ENCODE assay signal across 9 mouse cellular contexts in genomic region chr16:10489904-10490457, GRCm38 (mm10). TPM values are rescaled to one million over a fixed set of nuclear protein-coding genes. Genes with fewer than 3 reads are reported as not detected.
DNase-seq lines count a peak whose midpoint lies in the region; ATAC-seq and TF ChIP-seq lines count a peak whose summit lies in the region.
"Had no signal": no experiment of that assay in that cellular context is flagged by ENCODE, and none has a peak within 500 bp of the region (broad histone marks: within the 10 kb centered on the region; RNA-seq: fewer than 3 reads in every experiment).

No protein-coding gene starts in this region.

- DNase-seq in kidney, postnatal 0 days (ENCODE audit: low spot score): no peak
- DNase-seq in kidney, adult 9 months: no peak
- no peak for DNase-seq in intestine, embryonic 14.5 days (ENCODE audit: low spot score)
- no peak for DNase-seq in midbrain, postnatal 0 days (ENCODE audit: low spot score)
- DNase-seq in adrenal gland, adult 8-10 months: no peak
- no peak for DNase-seq in right cerebral cortex, postnatal 4 days
- DNase-seq in cerebellum, adult 18-20 months: no peak
- DNase-seq: cerebellum, adult 9-11 months had no signal

- H3K4me3 ChIP-seq in kidney, postnatal 0 days (replicated peaks; ENCODE audit: low read depth, low read length): peak overlapping the region; percentile 16; the same call in 1 of the 2 replicates
- H3K4me3 ChIP-seq in embryonic facial prominence, embryonic 13.5 days: peak overlapping the region; percentile 26
- no peak overlapping the region for H3K4me3 ChIP-seq in intestine, embryonic 14.5 days (ENCODE audit: low read depth, low read length)
- no peak overlapping the region for H3K4me3 ChIP-seq in midbrain, postnatal 0 days (ENCODE audit: low read depth, low read length)

- no peaks in the 10 kb centered on the region for H3K27me3 ChIP-seq in kidney, postnatal 0 days (ENCODE audit: insufficient read depth, low read length)
- H3K27me3 ChIP-seq in embryonic facial prominence, embryonic 13.5 days: peaks cover 29% of the 10 kb centered on the region
- 0 out of 2 replicates have a peak, but pooled peaks cover 17% of the 10 kb centered on the region for H3K27me3 ChIP-seq in intestine, embryonic 14.5 days (replicated peaks; ENCODE audit: control insufficient read depth, insufficient read depth, low read length)
- 0 out of 2 replicates have a peak, but pooled peaks cover 5% of the 10 kb centered on the region for H3K27me3 ChIP-seq in midbrain, postnatal 0 days (ENCODE audit: insufficient read depth, low read length)

- no peaks in the 10 kb centered on the region for H3K9me3 ChIP-seq in kidney, postnatal 0 days (replicated peaks; ENCODE audit: low read length)
- no peaks in the 10 kb centered on the region for H3K9me3 ChIP-seq in embryonic facial prominence, embryonic 13.5 days
- no peaks in the 10 kb centered on the region for H3K9me3 ChIP-seq in intestine, embryonic 14.5 days (ENCODE audit: control insufficient read depth, low read length)
- no peaks in the 10 kb centered on the region for H3K9me3 ChIP-seq in midbrain, postnatal 0 days (ENCODE audit: low read length)

- 12% methylated on average over 14 of the region's 14 CpGs for WGBS in kidney, postnatal 0 days
- 18% methylated on average over 14 of the region's 14 CpGs for WGBS in embryonic facial prominence, embryonic 13.5 days
- WGBS in intestine, embryonic 14.5 days: 12% methylated on average over 13 of the region's 14 CpGs
- 23% methylated on average over 14 of the region's 14 CpGs for WGBS in midbrain, postnatal 0 days

- H3K27ac ChIP-seq in kidney, postnatal 0 days: peak overlapping the region; percentile 71
- no peak overlapping the region for H3K27ac ChIP-seq in embryonic facial prominence, embryonic 13.5 days
- H3K27ac ChIP-seq in intestine, embryonic 14.5 days (ENCODE audit: low read depth): no peak overlapping the region
- no peak overlapping the region for H3K27ac ChIP-seq in midbrain, postnatal 0 days (ENCODE audit: low read depth, low read length)

- peak; percentile 86 for ATAC-seq in kidney, postnatal 0 days (replicated peaks; ENCODE audit: low FRiP score, low read depth)
- no peak for ATAC-seq in embryonic facial prominence, embryonic 13.5 days (ENCODE audit: insufficient number of reproducible peaks, insufficient read depth, low FRiP score, low TSS enrichment, low read depth)
- ATAC-seq in intestine, embryonic 14.5 days (replicated peaks; ENCODE audit: low FRiP score, low TSS enrichment, low read depth): no peak
- ATAC-seq in midbrain, postnatal 0 days (ENCODE audit: low FRiP score): no peak

- no peaks in the 10 kb centered on the region for H3K4me1 ChIP-seq in kidney, postnatal 0 days (replicated peaks; ENCODE audit: insufficient read depth, low read length)
- peaks cover 9% of the 10 kb centered on the region; the same call in 1 of the 2 replicates for H3K4me1 ChIP-seq in embryonic facial prominence, embryonic 13.5 days
- no peaks in the 10 kb centered on the region for H3K4me1 ChIP-seq in intestine, embryonic 14.5 days (replicated peaks; ENCODE audit: control insufficient read depth, insufficient read depth, low read length)
- no peaks in the 10 kb centered on the region for H3K4me1 ChIP-seq in midbrain, postnatal 0 days (ENCODE audit: insufficient read depth, low read length)

- TF ChIP-seq CTCF in kidney, postnatal 0 days (IDR thresholded peaks at IDR 0.05; ENCODE audit: low read depth): no peak
- no peak for TF ChIP-seq CTCF in midbrain, postnatal 0 days (IDR thresholded peaks at IDR 0.05)

- peak overlapping the region; percentile 48 for H3K4me2 ChIP-seq in kidney, postnatal 0 days (ENCODE audit: low read length)
- H3K4me2 ChIP-seq in embryonic facial prominence, embryonic 13.5 days: peak overlapping the region; percentile 52
- peak overlapping the region; percentile 35 for H3K4me2 ChIP-seq in intestine, embryonic 14.5 days (ENCODE audit: low read length)
- H3K4me2 ChIP-seq in midbrain, postnatal 0 days (ENCODE audit: low read depth, low read length, poor library complexity, severe bottlenecking): peak overlapping the region; percentile 33

- no peaks in the 10 kb centered on the region for H3K36me3 ChIP-seq in kidney, postnatal 0 days (ENCODE audit: insufficient read depth, low read length)
- H3K36me3 ChIP-seq in embryonic facial prominence, embryonic 13.5 days: no peaks in the 10 kb centered on the region
- no peaks in the 10 kb centered on the region for H3K36me3 ChIP-seq in intestine, embryonic 14.5 days (ENCODE audit: control insufficient read depth, insufficient read depth, low read length)
- no peaks in the 10 kb centered on the region for H3K36me3 ChIP-seq in midbrain, postnatal 0 days (ENCODE audit: insufficient read depth, low read length)

- H3K9ac ChIP-seq in kidney, postnatal 0 days (ENCODE audit: low read depth, low read length): peak overlapping the region; percentile 27; the same call in 1 of the 2 replicates
- H3K9ac ChIP-seq in embryonic facial prominence, embryonic 13.5 days: peak overlapping the region; percentile 52; the same call in 1 of the 2 replicates
- no peak overlapping the region for H3K9ac ChIP-seq in intestine, embryonic 14.5 days (ENCODE audit: low read length)
- H3K9ac ChIP-seq in midbrain, postnatal 0 days (replicated peaks; ENCODE audit: low read length, poor library complexity, severe bottlenecking): no peak overlapping the region

RNA-seq across cellular contexts. Expression of gene Ciita, which starts 10.1 kb away (rescaled TPM):
- 0.93 and 0.95 TPM in 2 replicates for polyA plus RNA-seq in kidney, postnatal 0 days (2015; fragmentation: Nextera tagmentation; extraction: Ambion mirVana)
- polyA plus RNA-seq in embryonic facial prominence, embryonic 13.5 days (2015; fragmentation: Nextera tagmentation; extraction: Ambion mirVana): 0.30 TPM in 2 replicates
- 0.35 TPM in 2 replicates for polyA plus RNA-seq in intestine, embryonic 14.5 days (2014; fragmentation: Nextera tagmentation; extraction: Ambion mirVana)
- total RNA-seq in midbrain, postnatal 0 days (2014; rRNA removed): under 0.01 and 0.09 TPM in 2 replicates
- polyA plus RNA-seq in midbrain, postnatal 0 days (2015; fragmentation: Nextera tagmentation; extraction: Ambion mirVana): 0.26 and 0.27 TPM in 2 replicates
- 1 to 10 TPM; 1.8 to 6.0 (median 4.7) TPM for total RNA-seq in adrenal gland, adult 8-10 months (2022)

RNA-seq across cellular contexts. Expression of gene Tvp23a, which starts 42.8 kb away (rescaled TPM):
- 5.9 and 6.9 TPM in 2 replicates for polyA plus RNA-seq in kidney, postnatal 0 days (2015; fragmentation: Nextera tagmentation; extraction: Ambion mirVana)
- polyA plus RNA-seq in embryonic facial prominence, embryonic 13.5 days (2015; fragmentation: Nextera tagmentation; extraction: Ambion mirVana): 22.9 and 24.4 TPM in 2 replicates
- polyA plus RNA-seq in intestine, embryonic 14.5 days (2014; fragmentation: Nextera tagmentation; extraction: Ambion mirVana): 11.4 and 13.1 TPM in 2 replicates
- total RNA-seq in midbrain, postnatal 0 days (2014; rRNA removed): 77.6 and 82.0 TPM in 2 replicates
- polyA plus RNA-seq in midbrain, postnatal 0 days (2015; fragmentation: Nextera tagmentation; extraction: Ambion mirVana): 44.1 and 46.8 TPM in 2 replicates
- 1 to 10 TPM; 1.5 to 3.6 (median 3.2) TPM for total RNA-seq in adrenal gland, adult 8-10 months (2022)

RNA-seq across cellular contexts. Expression of gene Dexi, which starts 52.9 kb away (rescaled TPM):
- polyA plus RNA-seq in kidney, postnatal 0 days (2015; fragmentation: Nextera tagmentation; extraction: Ambion mirVana): 17.3 and 21.7 TPM in 2 replicates
- 23.5 and 24.8 TPM in 2 replicates for polyA plus RNA-seq in embryonic facial prominence, embryonic 13.5 days (2015; fragmentation: Nextera tagmentation; extraction: Ambion mirVana)
- polyA plus RNA-seq in intestine, embryonic 14.5 days (2014; fragmentation: Nextera tagmentation; extraction: Ambion mirVana): 21.2 and 26.5 TPM in 2 replicates
- total RNA-seq in midbrain, postnatal 0 days (2014; rRNA removed): 24.6 and 38.0 TPM in 2 replicates
- 16.7 and 18.2 TPM in 2 replicates for polyA plus RNA-seq in midbrain, postnatal 0 days (2015; fragmentation: Nextera tagmentation; extraction: Ambion mirVana)
- total RNA-seq in adrenal gland, adult 8-10 months (2022): 10 to 100 TPM; 21.3 to 29.9 (median 25.9) TPM

RNA-seq across cellular contexts. Expression of gene Clec16a, which starts 55.2 kb away (rescaled TPM):
- polyA plus RNA-seq in kidney, postnatal 0 days (2015; fragmentation: Nextera tagmentation; extraction: Ambion mirVana): 32.5 and 35.0 TPM in 2 replicates
- polyA plus RNA-seq in embryonic facial prominence, embryonic 13.5 days (2015; fragmentation: Nextera tagmentation; extraction: Ambion mirVana): 37.9 and 42.0 TPM in 2 replicates
- 26.6 and 30.2 TPM in 2 replicates for polyA plus RNA-seq in intestine, embryonic 14.5 days (2014; fragmentation: Nextera tagmentation; extraction: Ambion mirVana)
- 63.8 and 65.8 TPM in 2 replicates for total RNA-seq in midbrain, postnatal 0 days (2014; rRNA removed)
- polyA plus RNA-seq in midbrain, postnatal 0 days (2015; fragmentation: Nextera tagmentation; extraction: Ambion mirVana): 58.5 and 69.5 TPM in 2 replicates
- 10 to 100 TPM; 37.2 to 55.9 (median 51.3) TPM for total RNA-seq in adrenal gland, adult 8-10 months (2022)

Comparison
In these comparisons a context has a peak if more than half of its experiments do, and no peak if none do; other contexts are left out.
1. H3K4me3 ChIP-seq: peak in kidney, postnatal 0 days (single experiment) and embryonic facial prominence, embryonic 13.5 days (single experiment); none in intestine, embryonic 14.5 days (single experiment) and midbrain, postnatal 0 days (single experiment).
2. H3K9ac ChIP-seq: peak in kidney, postnatal 0 days (single experiment) and embryonic facial prominence, embryonic 13.5 days (single experiment); none in intestine, embryonic 14.5 days (single experiment) and midbrain, postnatal 0 days (single experiment).
3. Peak in every context shown above with its lines, with median percentiles within 50 percentile points of each other: H3K4me2 ChIP-seq.